Comparison of ENCODE assay signal across 9 mouse cellular contexts in the genomic region with DNA sequence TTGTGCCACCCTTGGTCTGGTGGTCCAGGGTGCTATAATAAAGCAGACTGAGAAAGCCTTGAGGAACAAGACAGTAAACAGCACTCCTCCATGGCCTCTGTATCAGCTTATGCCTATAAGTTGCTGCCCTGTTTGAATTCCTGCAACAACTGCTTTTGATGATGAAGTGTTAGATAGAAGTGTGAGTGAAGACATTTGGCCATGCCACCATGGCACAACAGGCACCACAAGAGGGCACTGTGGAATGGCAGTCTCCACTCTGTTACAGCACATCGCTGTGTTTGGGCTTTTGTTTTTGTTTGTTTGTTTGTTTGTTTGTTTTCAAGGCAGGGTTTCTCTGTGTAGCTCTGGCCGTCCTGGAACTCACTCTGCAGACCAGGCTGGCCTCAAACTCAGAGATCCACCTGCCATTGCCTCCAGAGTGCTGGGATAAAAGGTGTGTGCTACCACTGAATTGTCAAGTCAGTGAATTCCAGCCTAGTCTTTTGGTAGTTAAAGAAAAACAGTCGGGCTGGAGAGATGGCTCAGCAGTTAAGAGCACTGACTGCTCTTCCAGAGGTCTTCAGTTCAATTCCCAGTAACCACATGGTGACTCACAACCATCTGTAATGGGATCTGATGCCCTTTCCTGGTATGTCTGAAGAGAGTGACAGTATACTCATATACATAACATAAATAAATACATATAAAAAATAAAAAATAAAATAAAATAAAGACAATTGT. TPM values are rescaled to one million over a fixed set of nuclear protein-coding genes. Genes with fewer than 3 reads are reported as not detected.
A peak's percentile ranks its signal among the peaks of the same experiment; 100 is the strongest.
DNase-seq lines count a peak whose midpoint lies in the region; ATAC-seq and TF ChIP-seq lines count a peak whose summit lies in the region.
"Had no signal": no experiment of that assay in that cellular context is flagged by ENCODE, and none has a peak within 500 bp of the region (broad histone marks: within the 10 kb centered on the region; RNA-seq: fewer than 3 reads in every experiment).

No protein-coding gene starts in this region.

- no peak for TF ChIP-seq EP300 in liver, embryonic 14.5 days (IDR thresholded peaks at IDR 0.05; ENCODE audit: low read depth)

- no peak overlapping the region for H3K9ac ChIP-seq in liver, embryonic 11.5 days (ENCODE audit: low read depth, low read length)
- no peak overlapping the region for H3K9ac ChIP-seq in liver, embryonic 14.5 days (replicated peaks)
- H3K9ac ChIP-seq: limb, embryonic 13.5 days had no signal

- ATAC-seq in liver, embryonic 11.5 days (replicated peaks; ENCODE audit: low FRiP score) = no peak
- ATAC-seq in liver, embryonic 14.5 days (ENCODE audit: insufficient read depth) = no peak

- no peak for TF ChIP-seq POLR2A in bone marrow, adult 2 months (IDR thresholded peaks at IDR 0.05; ENCODE audit: borderline replicate concordance, control insufficient read depth, low read depth, low read length)

- no peaks in the 10 kb centered on the region for H3K4me1 ChIP-seq in liver, embryonic 11.5 days (replicated peaks; ENCODE audit: control insufficient read depth, insufficient read depth, low read length)
- no peaks in the 10 kb centered on the region for H3K4me1 ChIP-seq in bone marrow, adult 2 months (ENCODE audit: control insufficient read depth, insufficient read depth, low read length)
- no peaks in the 10 kb centered on the region; a peak in 1 of 4 replicates for H3K4me1 ChIP-seq in liver, embryonic 14.5 days (replicated peaks; ENCODE audit: control insufficient read depth in 2 of 2, insufficient read depth in 2 of 2, low read length in 1 of 2)
- H3K4me1 ChIP-seq in hindbrain, embryonic 10.5 days (replicated peaks) = no peaks in the 10 kb centered on the region
- H3K4me1 ChIP-seq: limb, embryonic 13.5 days had no signal

- H3K4me3 ChIP-seq in liver, embryonic 11.5 days (ENCODE audit: low read depth, low read length) = no peak overlapping the region
- no peak overlapping the region for H3K4me3 ChIP-seq in bone marrow, adult 2 months (replicated peaks; ENCODE audit: control insufficient read depth, low read depth, low read length)
- no peak overlapping the region for H3K4me3 ChIP-seq in liver, embryonic 14.5 days (ENCODE audit: insufficient read depth in 1 of 2, low read depth in 2 of 2, low read length in 2 of 2)
- no peak overlapping the region for H3K4me3 ChIP-seq in hindbrain, embryonic 10.5 days
- H3K4me3 ChIP-seq: limb, embryonic 13.5 days had no signal

- peak; percentile 41 for DNase-seq in adrenal gland, adult 2 months
- no peak for DNase-seq in adrenal gland, postnatal 4 days (ENCODE audit: low spot score in 2 of 2)
- DNase-seq in liver, embryonic 11.5 days (ENCODE audit: low spot score) = peak; percentile 4
- no peak for DNase-seq in liver
- DNase-seq in liver, embryonic 14.5 days (ENCODE audit: low read depth in 3 of 3, low spot score in 3 of 3) = no peak
- DNase-seq in Muller cell, postnatal 12 days (ENCODE audit: inconsistent ontology term) = no peak
- DNase-seq in hindbrain, embryonic 10.5 days (ENCODE audit: low spot score) = no peak

- H3K27me3 ChIP-seq in liver, embryonic 11.5 days (replicated peaks; ENCODE audit: control insufficient read depth, insufficient read depth, low read length) = no peaks in the 10 kb centered on the region
- H3K27me3 ChIP-seq in liver, embryonic 14.5 days (ENCODE audit: control insufficient read depth, insufficient read depth, low read length) = no peaks in the 10 kb centered on the region
- no peaks in the 10 kb centered on the region for H3K27me3 ChIP-seq in hindbrain, embryonic 10.5 days (ENCODE audit: insufficient read depth, poor library complexity, severe bottlenecking)
- H3K27me3 ChIP-seq: limb, embryonic 13.5 days had no signal

- H3K36me3 ChIP-seq in liver, embryonic 11.5 days (ENCODE audit: control insufficient read depth, insufficient read depth, low read length) = no peaks in the 10 kb centered on the region
- no peaks in the 10 kb centered on the region for H3K36me3 ChIP-seq in liver, embryonic 14.5 days (replicated peaks; ENCODE audit: control insufficient read depth, insufficient read depth, low read depth)
- no peaks in the 10 kb centered on the region for H3K36me3 ChIP-seq in hindbrain, embryonic 10.5 days
- H3K36me3 ChIP-seq: limb, embryonic 13.5 days had no signal

- TF ChIP-seq CTCF in bone marrow, adult 2 months (IDR thresholded peaks at IDR 0.05; ENCODE audit: control insufficient read depth, insufficient read depth, low read length) = peak; percentile 72
- TF ChIP-seq CTCF in liver, embryonic 14.5 days (IDR thresholded peaks at IDR 0.05; ENCODE audit: low read depth) = peak; percentile 81

- H3K9me3 ChIP-seq in liver, embryonic 11.5 days (ENCODE audit: control insufficient read depth, low read length) = no peaks in the 10 kb centered on the region
- no peaks in the 10 kb centered on the region for H3K9me3 ChIP-seq in liver, embryonic 14.5 days (ENCODE audit: control insufficient read depth, low read length)
- H3K9me3 ChIP-seq in hindbrain, embryonic 10.5 days = peaks cover 6% of the 10 kb centered on the region; the same call in 1 of the 2 replicates

- no peak overlapping the region for H3K27ac ChIP-seq in liver, embryonic 11.5 days (ENCODE audit: low read depth, low read length)
- no peak overlapping the region for H3K27ac ChIP-seq in bone marrow, adult 2 months (ENCODE audit: control insufficient read depth, insufficient read depth, low read depth, low read length, poor library complexity)
- no peak overlapping the region for H3K27ac ChIP-seq in liver, embryonic 14.5 days
- H3K27ac ChIP-seq in hindbrain, embryonic 10.5 days = no peak overlapping the region
- H3K27ac ChIP-seq: limb, embryonic 13.5 days had no signal

- 39% methylated on average over 3 of the region's 3 CpGs for WGBS in liver, embryonic 11.5 days
- WGBS in bone marrow, adult 2 months = 23% methylated on average over 3 of the region's 3 CpGs
- 24% methylated on average over 3 of the region's 3 CpGs for WGBS in liver, embryonic 14.5 days (ENCODE audit: insufficient replicate concordance)
- WGBS in hindbrain, embryonic 10.5 days = 59% methylated on average over 3 of the region's 3 CpGs

- H3K4me2 ChIP-seq in liver, embryonic 11.5 days = no peak overlapping the region
- no peak overlapping the region for H3K4me2 ChIP-seq in liver, embryonic 14.5 days (ENCODE audit: low read depth)
- H3K4me2 ChIP-seq: limb, embryonic 13.5 days had no signal

RNA-seq across cellular contexts. Expression of a gene that starts 13.9 kb away (rescaled TPM):
- total RNA-seq in adrenal gland, adult 2 months (2021) = 10 to 100 TPM; 44.4 to 79.9 TPM
- polyA plus RNA-seq in adrenal gland, adult 2 months (2012; rRNA removed) = 4.7 and 7.6 TPM in 2 replicates
- 10 to 100 TPM; 22.9 to 25.0 TPM for total RNA-seq in adrenal gland, postnatal 4 days (2021)
- polyA plus RNA-seq in liver, embryonic 11.5 days (2014; fragmentation: Nextera tagmentation; extraction: Ambion mirVana) = 60.6 and 61.1 TPM in 2 replicates
- polyA plus RNA-seq in bone marrow, adult 2 months (2011; ENCODE audit: insufficient read depth, insufficient read length, low replicate concordance, missing spikeins) = 6.2 and 12.4 TPM in 2 replicates
- polyA plus RNA-seq in liver, embryonic 14.5 days (2012; rRNA removed) = 3.9 and 5.1 TPM in 2 replicates
- 9.3 and 9.6 TPM in 2 replicates for polyA plus RNA-seq in liver, embryonic 14.5 days (2014; fragmentation: Nextera tagmentation; extraction: Ambion mirVana)
- 37.2 and 53.0 TPM in 2 replicates for polyA plus RNA-seq in hindbrain, embryonic 10.5 days (2016; fragmentation: Nextera tagmentation; extraction: Ambion mirVana)

Comparison
In these comparisons a context has a peak if more than half of its experiments do, and no peak if none do; other contexts are left out.
1. DNase-seq: peak in adrenal gland, adult 2 months (single experiment) and liver, embryonic 11.5 days (single experiment); none in adrenal gland, postnatal 4 days (0 of 2), liver (single experiment), liver, embryonic 14.5 days (0 of 3), Muller cell, postnatal 12 days (single experiment) and hindbrain, embryonic 10.5 days (single experiment).